Mouse (Mus musculus): ENCODE results near the gene Snrnp48. TPM values are rescaled to one million over a fixed set of nuclear protein-coding genes. Genes with fewer than 3 reads are reported as not detected.

Snrnp48 gene
- polyA plus RNA-seq (2012; fragmentation: generic; extraction: Trizol): 1 to 10 TPM; 2.3 to 10.0 TPM

DNA sequence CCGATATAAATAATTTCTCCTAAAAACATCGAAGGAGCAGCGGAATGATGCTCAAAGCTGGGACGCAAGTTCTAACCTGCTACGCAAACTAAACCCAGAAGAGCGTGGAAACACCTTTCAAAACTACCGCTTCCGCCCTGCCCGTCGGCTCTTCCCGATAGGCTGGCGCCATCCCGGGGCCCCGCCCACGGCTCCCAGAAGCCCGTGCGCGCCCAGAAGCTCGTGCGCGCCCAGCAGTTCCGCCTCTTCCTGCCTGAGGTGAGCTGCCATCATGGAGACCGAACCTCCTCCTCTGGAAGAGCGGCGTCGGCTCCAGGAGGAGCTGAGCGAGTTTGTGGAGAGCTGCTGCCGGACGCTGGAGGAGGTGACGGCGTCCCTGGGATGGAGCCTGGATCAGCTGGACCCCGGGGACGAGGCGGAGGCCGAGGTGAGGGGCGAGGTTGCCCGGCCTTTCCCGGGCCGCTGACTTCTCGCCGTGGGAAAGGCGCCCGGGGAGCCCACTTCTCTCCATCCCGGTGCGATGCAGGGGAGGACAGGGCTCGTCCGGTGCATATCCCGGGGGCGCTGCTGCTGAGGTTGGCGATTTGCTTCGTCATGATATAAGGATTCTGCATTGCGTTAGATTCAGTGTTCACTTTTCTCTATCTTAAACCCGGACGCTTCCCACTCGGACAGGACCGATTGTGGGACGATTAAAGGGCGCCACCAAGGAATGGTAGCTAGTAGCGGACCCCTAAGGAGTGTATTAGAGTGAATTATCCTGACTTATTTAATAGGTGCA, at the start of gene Snrnp48:
Snrnp48 (plus strand) TSS at position 237 of the 781 bp plus-strand sequence.

Other genes with a start within 250 kb of the Snrnp48 start
- gene Ssr1, start 210.7 kb upstream of the Snrnp48 start, polyA plus RNA-seq (2012; fragmentation: generic; extraction: Trizol): 10 to 100 TPM in 1 of 2 experiments, 1 to 10 TPM in 1; 8.5 to 28.8 TPM
- gene Riok1, start 167.9 kb upstream of the Snrnp48 start, polyA plus RNA-seq (2012; fragmentation: generic; extraction: Trizol): 10 to 100 TPM in 1 of 2 experiments, 1 to 10 TPM in 1; 1.5 to 10.5 TPM
- under 1 TPM; 0.05 to 0.47 TPM for gene Cage1, start 167.9 kb upstream of the Snrnp48 start, polyA plus RNA-seq (2012; fragmentation: generic; extraction: Trizol)
- gene Dsp, start 53.6 kb upstream of the Snrnp48 start, polyA plus RNA-seq (2012; fragmentation: generic; extraction: Trizol): not detected
- gene Bmp6, start 140.2 kb downstream of the Snrnp48 start, polyA plus RNA-seq (2012; fragmentation: generic; extraction: Trizol): under 1 TPM; 0.01 to 0.07 TPM